Mouse (Mus musculus) CH12.LX (cell line): Measurements from ENCODE around the gene Adgrl3. TPM values are rescaled to one million over a fixed set of nuclear protein-coding genes. Genes with fewer than 3 reads are reported as not detected.

Experiments used
- DNase-seq: peaks from one replicate; pipeline ENCODE4 v3.0.0-alpha.2; 2013; ENCODE audit errors: extremely low read depth
- H3K27ac ChIP-seq: 2 replicates; pipeline ENCODE4 v1.5.1; 2012; ENCODE audit warnings: low read depth, mild to moderate bottlenecking, control low read depth, moderate library complexity; ENCODE audit not compliant: insufficient read depth
- H3K27me3 ChIP-seq: replicated peaks from 2 replicates; pipeline ENCODE3; 2012; ENCODE audit warnings: inconsistent platforms
- H3K36me3 ChIP-seq, 2 experiments: replicated peaks in 1 of 2; 2 replicates each; pipeline versions ENCODE3 to v1.6.1; 2012; ENCODE audit warnings: inconsistent platforms in 1 of 2, low read length in 1 of 2, mild to moderate bottlenecking in 1 of 2, mixed read lengths in 1 of 2, moderate library complexity in 1 of 2; ENCODE audit not compliant: control insufficient read depth in 1 of 2, insufficient read depth in 1 of 2
- H3K4me1 ChIP-seq, 2 experiments: 2 replicates each; pipeline ENCODE4 v1.6.1; 2012; ENCODE audit warnings: inconsistent platforms in 1 of 2, moderate library complexity in 1 of 2; ENCODE audit not compliant: insufficient read depth in 2 of 2, control insufficient read depth in 1 of 2
- H3K4me2 ChIP-seq: 2 replicates; pipeline ENCODE4 v1.6.1; 2012; ENCODE audit warnings: low read depth, mild to moderate bottlenecking, control low read depth; ENCODE audit not compliant: poor library complexity, insufficient read depth, severe bottlenecking
- H3K4me3 ChIP-seq, 3 experiments: fragments of 150-350 bp in 1 of 3; sonication (generic) in 1 of 3; replicated peaks in 1 of 3; 2 replicates each; pipeline versions ENCODE3 to v1.5.1; 2011 to 2012; ENCODE audit warnings: low read depth in 2 of 3, low read length in 2 of 3, mild to moderate bottlenecking in 2 of 3, moderate library complexity in 2 of 3, control low read depth in 1 of 3, improper control_type of control experiment in 1 of 3, inconsistent platforms in 1 of 3, mixed read lengths in 1 of 3; ENCODE audit not compliant: poor library complexity in 1 of 3
- H3K79me2 ChIP-seq: replicated peaks from 2 replicates; pipeline ENCODE4 v1.6.1; 2012; ENCODE audit warnings: mild to moderate bottlenecking, moderate library complexity; ENCODE audit not compliant: control insufficient read depth, poor library complexity, insufficient read depth, severe bottlenecking; ENCODE audit errors: extremely low read depth
- H3K9ac ChIP-seq: 2 replicates; pipeline ENCODE4 v1.6.1; 2012; ENCODE audit warnings: low read depth, mild to moderate bottlenecking, control low read depth, moderate library complexity; ENCODE audit not compliant: insufficient read depth
- H3K9me3 ChIP-seq: replicated peaks from 2 replicates; pipeline ENCODE3; 2012; ENCODE audit warnings: low read length, inconsistent platforms, mixed read lengths
- BHLHE40 ChIP-seq: IDR thresholded peaks from 2 replicates; pipeline ENCODE4 v1.6.1; 2011; ENCODE audit warnings: mild to moderate bottlenecking, low read depth, low read length, improper control_type of control experiment
- CHD1 ChIP-seq: IDR thresholded peaks from 2 replicates; pipeline ENCODE4 v1.6.1; 2012; ENCODE audit warnings: low read depth, low read length, improper control_type of control experiment, inconsistent platforms
- CHD2 ChIP-seq: IDR thresholded peaks from 2 replicates; pipeline ENCODE4 v1.6.1; 2011; ENCODE audit warnings: low read length, improper control_type of control experiment
- E2F4 ChIP-seq: IDR thresholded peaks from 2 replicates; pipeline ENCODE4 v1.6.1; 2011; ENCODE audit warnings: low read depth, low read length, improper control_type of control experiment; ENCODE audit not compliant: insufficient replicate concordance
- EP300 ChIP-seq: IDR thresholded peaks from 2 replicates; pipeline ENCODE4 v1.6.1; 2011; ENCODE audit warnings: low read length, improper control_type of control experiment
- HCFC1 ChIP-seq: IDR thresholded peaks from 2 replicates; pipeline ENCODE4 v1.6.1; 2012; ENCODE audit warnings: low read depth, mild to moderate bottlenecking, inconsistent platforms, low read length, improper control_type of control experiment
- IRF4 ChIP-seq: IDR thresholded peaks from 2 replicates; pipeline ENCODE4 v1.6.1; 2014; ENCODE audit warnings: low read depth, mild to moderate bottlenecking, inconsistent platforms, low read length, improper control_type of control experiment
- JUN ChIP-seq: IDR thresholded peaks from 2 replicates; pipeline ENCODE4 v1.6.1; 2011; ENCODE audit warnings: low read depth, mild to moderate bottlenecking, low read length, improper control_type of control experiment, moderate library complexity; ENCODE audit not compliant: insufficient read depth
- JUND ChIP-seq: conservative IDR thresholded peaks from 2 replicates; pipeline ENCODE4 v1.6.1; 2011; ENCODE audit warnings: low read depth, low read length, improper control_type of control experiment
- MAFK ChIP-seq: IDR thresholded peaks from 2 replicates; pipeline ENCODE4 v1.6.1; 2011; ENCODE audit warnings: low read length, improper control_type of control experiment; ENCODE audit not compliant: insufficient replicate concordance
- MAZ ChIP-seq: IDR thresholded peaks from 2 replicates; pipeline ENCODE4 v1.6.1; 2012; ENCODE audit warnings: low read depth, mild to moderate bottlenecking, inconsistent platforms, low read length, improper control_type of control experiment, moderate library complexity
- NELFE ChIP-seq: IDR thresholded peaks from 2 replicates; pipeline ENCODE4 v1.6.1; 2011; ENCODE audit warnings: low read depth, low read length, improper control_type of control experiment
- NRF1 ChIP-seq: IDR thresholded peaks from 2 replicates; pipeline ENCODE4 v1.6.1; 2014; ENCODE audit warnings: low read depth, mild to moderate bottlenecking, inconsistent platforms, low read length, improper control_type of control experiment, moderate library complexity
- POLR2A ChIP-seq: IDR thresholded peaks from 2 replicates; pipeline ENCODE4 v1.6.1; 2011; ENCODE audit warnings: low read depth, mild to moderate bottlenecking, improper control_type of control experiment, low read length
- RAD21 ChIP-seq: IDR thresholded peaks from 2 replicates; pipeline ENCODE4 v1.6.1; 2011; ENCODE audit warnings: low read depth, mild to moderate bottlenecking, low read length, improper control_type of control experiment, moderate library complexity
- RCOR1 ChIP-seq: conservative IDR thresholded peaks from 2 replicates; pipeline ENCODE4 v1.6.1; 2012; ENCODE audit warnings: low read depth, mild to moderate bottlenecking, inconsistent platforms, low read length, improper control_type of control experiment
- TBP ChIP-seq: conservative IDR thresholded peaks from 2 replicates; pipeline ENCODE4 v1.6.1; 2011; ENCODE audit warnings: low read depth, low read length, improper control_type of control experiment
- TCF12 ChIP-seq: IDR thresholded peaks from 2 replicates; pipeline ENCODE4 v1.6.1; 2014; ENCODE audit warnings: low read depth, mild to moderate bottlenecking, inconsistent platforms, low read length, improper control_type of control experiment
- UBTF ChIP-seq: IDR thresholded peaks from 2 replicates; pipeline ENCODE4 v1.6.1; 2012; ENCODE audit warnings: low read depth, mild to moderate bottlenecking, inconsistent platforms, low read length, improper control_type of control experiment, moderate library complexity
- USF2 ChIP-seq: conservative IDR thresholded peaks from 2 replicates; pipeline ENCODE4 v1.6.1; 2011; ENCODE audit warnings: low read depth, low read length, improper control_type of control experiment
- ZNF384 ChIP-seq: IDR thresholded peaks from 2 replicates; pipeline ENCODE4 v1.6.1; 2012; ENCODE audit warnings: low read depth, low read length, improper control_type of control experiment, inconsistent platforms
- dilution Hi-C: fragments of 300-500 bp; cut with MboI; formaldehyde crosslinking; loops from 2 replicates; pipeline ENCODE4 v1.14.3; 2020; ENCODE audit warnings: low sequenced_read_pairs; ENCODE audit not compliant: extremely low pct_unique_long_range_greater_than_20kb, extremely low pct_ligation_motif_present
- in situ Hi-C: fragments of 300-500 bp; cut with MboI; formaldehyde crosslinking; loops from 3 replicates; pipeline ENCODE4 v1.14.3; 2019; ENCODE audit warnings: low sequenced_read_pairs, low pct_ligation_motif_present, low pct_unique_long_range_greater_than_20kb, mixed read lengths
- polyA plus RNA-seq: library from polyadenylated mRNA; unstranded; fragments of >175 nt; gene quantifications from 2 replicates; pipeline ENCODE4 v1.2.1, GENCODE M21; 2012; ENCODE audit warnings: low read depth; ENCODE audit not compliant: insufficient read length
- total RNA-seq, 2 experiments: library from RNA; depleted of rRNA; stranded (reverse); fragments of 300-350 nt in 1 of 2; fragments of >200 nt in 1 of 2; gene quantifications; 2 replicates each; pipeline ENCODE4 v1.2.3; 2012 to 2014

Adgrl3 gene
- total and polyA plus RNA-seq, 3 experiments = 0.13 TPM; not detected in 2

GRCm38 (mm10) chr5:81327392-81327791 is 307.5 kb downstream of the Adgrl3 start:
- Histone ChIP-seq H3K79me2 (no peaks in the 10 kb centered on the region), H3K9me3 (no peaks in the 10 kb centered on the region), H3K9ac (no peak overlapping the region), H3K4me1 (no peaks in the 10 kb centered on the region), H3K27me3 (no peaks in the 10 kb centered on the region), H3K4me3 (no peak overlapping the region), H3K27ac (no peak overlapping the region), H3K36me3 (no peaks in the 10 kb centered on the region), H3K4me2 (no peak overlapping the region)
- no peak for TF ChIP-seq POLR2A
- no peak for TF ChIP-seq TBP
- no peak for TF ChIP-seq E2F4
- TF ChIP-seq ZNF384 = no peak
- no peak for TF ChIP-seq MAZ
- no peak for TF ChIP-seq TCF12
- no peak for TF ChIP-seq BHLHE40
- TF ChIP-seq EP300 = no peak
- no peak for TF ChIP-seq USF2
- TF ChIP-seq CHD2 = no peak
- TF ChIP-seq RCOR1 = no peak
- no peak for TF ChIP-seq MAFK
- TF ChIP-seq CHD1 = no peak
- TF ChIP-seq RAD21 = no peak
- TF ChIP-seq UBTF = no peak
- no peak for TF ChIP-seq NRF1
- TF ChIP-seq HCFC1 = no peak
- TF ChIP-seq JUN = no peak
- TF ChIP-seq IRF4 = no peak
- TF ChIP-seq NELFE = no peak
- in situ Hi-C loops = no loop called here
- dilution Hi-C loops = no loop called here
- DNase-seq = no peak

DNA sequence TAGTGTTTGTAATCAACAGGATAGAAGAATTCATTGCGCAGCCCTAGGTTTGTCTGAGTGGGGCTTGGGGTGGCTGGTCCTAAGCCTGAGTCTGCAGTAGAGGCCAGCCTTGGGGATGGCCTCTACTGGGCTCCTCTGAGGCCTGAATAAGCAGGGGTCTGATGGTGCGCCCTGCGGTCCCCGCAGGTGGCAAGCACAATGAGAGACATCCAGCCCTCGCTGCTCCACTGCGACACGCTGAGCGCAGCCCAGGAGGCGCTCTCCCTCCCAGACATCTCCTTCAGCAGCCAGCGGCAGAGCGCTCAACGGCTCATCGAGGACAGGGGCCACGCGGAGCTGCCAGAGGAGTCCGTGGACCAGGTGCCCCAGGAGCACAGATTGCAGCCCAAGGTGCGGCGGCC is 309.6 kb downstream of the Adgrl3 start:
- H3K27ac ChIP-seq = no peak overlapping the region
- no peak for DNase-seq
- H3K4me3 ChIP-seq = no peak overlapping the region
- H3K79me2 ChIP-seq = no peaks in the 10 kb centered on the region
- no peaks in the 10 kb centered on the region for H3K27me3 ChIP-seq
- TF ChIP-seq JUND (no peak), EP300 (no peak)
- H3K9me3 ChIP-seq = no peaks in the 10 kb centered on the region
- no peak overlapping the region for H3K4me2 ChIP-seq
- H3K4me1 ChIP-seq = no peaks in the 10 kb centered on the region
- H3K9ac ChIP-seq = no peak overlapping the region
- in situ Hi-C loops = no loop called here
- dilution Hi-C loops = no loop called here
- no peaks in the 10 kb centered on the region for H3K36me3 ChIP-seq
